Mouse (Mus musculus) ES-E14 (cell line): ENCODE results near the gene Herc2.

ENCODE experiments used
- CHD2 ChIP-seq: IDR thresholded peaks from 2 replicates; pipeline ENCODE4 v1.6.1; 2014; ENCODE audit warnings: mild to moderate bottlenecking, low read depth, low read length, inconsistent platforms
- HCFC1 ChIP-seq: IDR thresholded peaks from 2 replicates; pipeline ENCODE4 v1.6.1; 2012; ENCODE audit warnings: low read length, inconsistent platforms, borderline replicate concordance; ENCODE audit not compliant: insufficient read depth
- MAFK ChIP-seq: IDR thresholded peaks from 2 replicates; pipeline ENCODE4 v1.6.1; 2014; ENCODE audit warnings: mild to moderate bottlenecking, low read depth, low read length, inconsistent platforms; ENCODE audit not compliant: insufficient read depth
- ZC3H11A ChIP-seq: IDR thresholded peaks from 2 replicates; pipeline ENCODE4 v1.6.1; 2012; ENCODE audit warnings: low read depth, mild to moderate bottlenecking, inconsistent platforms, low read length, borderline replicate concordance
- ZNF384 ChIP-seq: IDR thresholded peaks from 2 replicates; pipeline ENCODE4 v1.6.1; 2012; ENCODE audit warnings: low read depth, low read length, inconsistent platforms

- TF ChIP-seq CHD2 (no peak), ZC3H11A (no peak), ZNF384 (no peak), MAFK (no peak), HCFC1 (no peak)
Observed at GRCm38 (mm10) chr7:56151885-56152676, 102.1 kb downstream of the Herc2 start.
